Mouse (Mus musculus): ENCODE data around the gene Plekho2.

DNA sequence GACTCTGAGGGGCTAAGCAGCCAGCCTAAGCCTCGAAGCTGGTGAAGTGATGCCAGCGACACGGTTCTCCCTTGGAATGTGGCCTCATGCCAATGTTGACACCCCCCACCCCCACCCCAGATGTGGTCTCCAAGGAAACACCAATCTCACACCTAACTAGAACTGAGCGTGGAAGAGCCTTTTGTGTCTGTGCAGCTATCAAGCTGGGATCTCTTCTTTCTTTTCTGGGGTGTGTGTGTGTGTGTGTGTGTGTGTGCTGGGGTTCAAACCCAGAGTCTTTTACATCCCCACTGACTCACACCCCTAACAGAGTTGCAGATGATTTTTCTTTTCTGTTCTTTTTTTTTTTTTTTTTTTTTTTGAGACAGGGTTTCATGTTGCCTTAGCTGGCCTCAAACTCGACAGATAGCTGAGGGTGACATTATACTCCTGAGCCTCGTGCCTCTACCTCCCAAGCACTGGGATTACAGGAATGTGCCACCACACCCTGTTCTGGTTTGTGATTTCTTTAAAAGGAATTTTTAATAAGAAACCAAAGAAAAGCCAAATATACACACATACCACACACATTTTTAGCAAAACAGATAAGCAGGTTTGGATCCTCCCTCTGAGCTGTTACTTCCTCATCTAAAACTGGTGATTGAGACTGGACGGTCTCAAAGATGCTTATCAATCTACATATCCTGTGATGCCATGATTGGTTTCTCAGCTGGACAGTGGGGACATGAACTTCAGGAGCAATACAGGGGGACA, 29.6 kb downstream of the Plekho2 start:
- 0 out of 2 replicates have a peak, but pooled peaks have one; percentile 30 for TF ChIP-seq POLR2A (IDR thresholded peaks at IDR 0.05; ENCODE audit: low read depth, low read length)
- TF ChIP-seq CTCF (IDR thresholded peaks at IDR 0.05; ENCODE audit: borderline replicate concordance, insufficient read depth, low read length), result no peak

All from embryonic fibroblast, embryonic 13.5 days (primary cell).